Mouse (Mus musculus) yolk sac, embryonic 10.5 days (tissue): ENCODE data around the gene Ppp2r2c.

Experiments used
- DNase-seq: peaks from one replicate; pipeline ENCODE4 v3.0.0-alpha.2; 2017; ENCODE audit warnings: low spot score

Ppp2r2c gene

DNA sequence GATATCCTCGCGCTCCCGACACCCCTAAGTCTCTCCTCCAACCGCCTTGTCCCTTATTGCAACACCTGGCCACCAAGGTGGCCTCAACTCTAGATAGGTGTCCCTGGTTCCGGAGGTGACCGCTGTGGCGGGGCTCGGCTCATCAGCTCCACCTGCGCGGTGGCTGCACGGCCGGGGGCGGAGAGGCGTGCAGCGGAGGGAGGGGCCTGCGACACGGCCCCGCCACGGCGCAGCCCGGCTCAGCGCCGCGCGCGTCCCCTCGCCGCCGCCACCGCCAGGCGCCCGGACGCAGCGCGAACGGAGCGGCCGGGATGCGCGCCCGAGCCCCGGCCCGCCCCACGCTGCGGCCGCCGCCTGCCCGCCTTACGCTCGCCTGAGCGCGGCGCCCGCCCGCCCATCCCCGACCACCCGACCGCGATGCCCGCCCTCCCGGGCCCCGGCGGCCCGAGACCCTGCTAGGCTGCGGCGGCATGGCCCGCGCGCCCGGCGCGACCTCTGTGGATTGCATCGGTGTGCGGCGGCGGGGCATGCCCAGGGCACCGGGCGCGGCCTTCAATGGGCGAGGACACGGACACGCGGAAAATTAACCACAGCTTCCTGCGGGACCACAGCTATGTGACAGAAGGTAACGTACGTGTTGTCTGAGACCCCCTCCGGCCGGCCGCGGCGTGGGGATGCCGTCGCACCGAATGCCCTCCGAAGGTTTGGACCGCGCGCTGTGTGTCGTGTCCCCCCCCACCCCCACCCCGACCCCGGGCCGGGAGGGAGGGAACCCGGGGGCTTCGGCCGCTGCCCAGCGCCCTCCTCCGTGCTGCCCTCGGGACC, at the start of gene Ppp2r2c:
Ppp2r2c (plus strand) TSS at position 248 of the 825 bp plus-strand sequence.
- no peak for DNase-seq

DNA sequence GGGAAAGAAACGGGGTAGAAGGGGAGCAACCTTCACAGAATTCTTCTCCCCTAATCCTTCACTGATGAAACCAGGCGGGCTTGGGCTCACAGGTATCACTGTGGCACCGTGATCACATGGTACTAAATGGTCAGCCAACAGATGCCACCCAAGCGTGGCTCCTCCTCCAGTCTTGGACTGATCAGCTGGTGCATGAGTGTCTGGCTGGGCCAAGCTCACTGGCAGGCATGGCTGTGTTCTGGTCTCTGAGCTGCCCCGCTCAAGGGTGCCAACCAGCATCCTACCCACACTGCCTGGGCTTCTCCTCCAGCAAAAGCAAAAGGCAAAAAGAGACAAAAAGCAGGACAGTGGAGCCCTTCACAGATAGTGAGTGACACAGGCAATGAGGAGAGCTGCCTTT, 48.6 kb upstream of the Ppp2r2c start:
- DNase-seq = no peak

- DNase-seq = no peak
Observed at GRCm38 (mm10) chr5:36820142-36820541, 48.2 kb upstream of the Ppp2r2c start.

GRCm38 (mm10) chr5:36822907-36823306, 45.4 kb upstream of the Ppp2r2c start:
- no peak for DNase-seq

- DNase-seq = peak; percentile 72
Observed at GRCm38 (mm10) chr5:36829098-36829497, 39.2 kb upstream of the Ppp2r2c start.

DNA sequence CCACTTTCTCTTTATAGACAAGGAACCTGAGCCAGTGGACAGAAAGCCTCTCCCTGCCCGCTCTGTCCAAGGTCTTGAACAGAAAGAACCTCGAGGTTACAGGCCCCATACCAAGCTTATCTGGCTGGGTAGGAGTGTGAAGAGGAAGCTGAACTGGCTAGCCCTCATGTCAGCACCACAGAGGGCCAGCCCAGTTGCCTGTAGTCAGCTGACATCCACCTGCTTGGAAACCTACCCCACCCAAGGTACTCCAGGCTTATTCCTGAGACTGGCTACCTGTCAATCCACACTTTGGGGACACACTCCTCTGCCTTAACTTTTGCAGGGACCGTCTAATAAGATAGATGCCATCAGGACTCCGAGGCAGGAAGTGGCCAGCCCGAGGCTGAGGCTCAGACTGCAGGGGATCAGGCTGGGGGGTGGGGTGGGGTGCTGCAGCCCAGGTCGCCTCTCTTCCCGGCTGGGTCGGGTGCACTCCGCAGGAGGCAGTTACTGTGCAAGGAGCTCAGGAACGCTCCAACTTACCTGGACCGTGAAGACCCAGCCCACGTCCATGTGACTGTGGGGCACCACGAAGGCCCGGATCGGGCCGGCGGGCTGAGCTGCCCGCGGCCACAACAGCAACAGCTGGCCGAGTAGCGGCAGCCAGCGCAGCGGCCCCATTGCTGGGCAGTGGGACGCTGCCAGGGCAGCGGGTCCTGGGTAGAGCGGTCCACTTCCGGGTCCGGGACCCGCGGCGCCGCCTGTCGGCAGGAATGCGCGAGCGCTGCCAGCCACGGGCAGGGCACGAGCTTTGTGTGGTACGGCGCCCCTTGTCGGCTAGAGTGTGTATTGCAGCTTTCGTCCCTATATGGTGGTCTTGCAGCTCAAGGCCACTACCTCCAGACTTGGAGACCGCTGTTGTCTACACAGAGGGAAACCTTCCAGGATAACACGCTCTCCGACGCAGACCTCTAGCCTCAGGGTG, 38.1 kb upstream of the Ppp2r2c start, which contains the start of gene Man2b2:
Man2b2 (minus strand) TSS at position 741 of the 967 bp plus-strand sequence.
- peak; percentile 85 for DNase-seq

DNA sequence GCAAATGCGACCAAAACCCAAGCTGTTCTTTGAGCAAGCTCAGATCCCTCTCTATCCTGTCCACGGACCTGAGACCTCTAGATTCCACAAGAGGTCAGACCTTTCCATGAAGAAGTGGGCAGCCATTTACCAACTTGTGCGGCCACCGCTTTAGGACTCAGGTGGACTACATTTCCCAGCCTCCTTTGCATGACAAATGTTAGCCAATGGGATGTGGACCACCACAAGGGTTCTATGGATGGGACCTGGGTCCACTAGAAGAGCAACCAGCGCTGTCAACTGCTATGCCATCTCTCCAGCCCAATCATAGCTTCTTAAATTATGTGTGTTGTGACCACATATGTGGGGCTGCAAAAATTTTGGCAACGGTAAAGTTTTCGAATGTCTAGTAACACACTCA, 37.0 kb upstream of the Ppp2r2c start:
- no peak for DNase-seq

- peak; percentile 42 for DNase-seq
Observed at GRCm38 (mm10) chr5:36835933-36836332, 32.4 kb upstream of the Ppp2r2c start.

- DNase-seq = no peak
Observed at GRCm38 (mm10) chr5:36839032-36839431, 29.3 kb upstream of the Ppp2r2c start.

GRCm38 (mm10) chr5:36839602-36840001, 28.7 kb upstream of the Ppp2r2c start:
- no peak for DNase-seq

DNA sequence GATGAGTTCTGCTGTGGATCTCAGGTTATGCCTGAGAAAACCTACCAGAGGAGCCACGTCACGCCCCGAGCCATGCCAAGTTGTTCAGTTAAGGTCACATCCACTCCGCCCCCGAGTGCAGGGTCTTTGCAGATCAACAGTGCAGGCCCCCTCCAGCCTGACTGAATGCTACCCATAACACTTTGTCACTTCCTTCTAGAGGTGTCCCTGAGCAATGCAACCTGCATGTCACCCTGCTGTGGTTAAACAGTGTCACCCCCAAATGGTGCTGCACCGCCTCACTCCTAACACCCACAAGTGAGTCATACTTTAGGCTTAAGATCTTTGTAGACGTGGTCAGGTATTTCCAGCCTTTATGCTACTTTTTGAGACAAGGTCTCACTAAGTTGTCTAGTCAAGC, 28.2 kb upstream of the Ppp2r2c start:
- no peak for DNase-seq

GRCm38 (mm10) chr5:36841701-36842100, 26.6 kb upstream of the Ppp2r2c start:
- DNase-seq = no peak

- no peak for DNase-seq
Observed at GRCm38 (mm10) chr5:36844490-36844889, 23.8 kb upstream of the Ppp2r2c start.

DNA sequence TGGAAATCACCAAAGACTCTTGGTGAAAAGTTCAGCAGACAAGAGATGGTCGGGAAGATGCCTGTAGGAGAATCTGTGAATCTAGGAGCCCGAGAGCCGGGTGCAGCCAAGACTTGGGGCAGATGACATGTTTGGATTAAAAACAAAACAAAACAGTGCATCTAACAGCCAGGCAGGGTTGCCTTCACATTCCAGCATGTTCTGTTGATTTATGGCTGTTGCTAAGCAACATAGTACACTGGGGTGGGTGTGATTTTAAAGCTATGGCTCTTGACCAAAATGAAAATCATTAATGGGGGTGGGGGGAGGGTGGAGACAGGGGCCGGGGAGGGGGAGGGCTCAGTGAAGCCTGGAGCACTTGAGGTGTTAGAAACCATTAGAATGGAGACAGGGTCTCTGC, 16.7 kb upstream of the Ppp2r2c start:
- DNase-seq = no peak

DNA sequence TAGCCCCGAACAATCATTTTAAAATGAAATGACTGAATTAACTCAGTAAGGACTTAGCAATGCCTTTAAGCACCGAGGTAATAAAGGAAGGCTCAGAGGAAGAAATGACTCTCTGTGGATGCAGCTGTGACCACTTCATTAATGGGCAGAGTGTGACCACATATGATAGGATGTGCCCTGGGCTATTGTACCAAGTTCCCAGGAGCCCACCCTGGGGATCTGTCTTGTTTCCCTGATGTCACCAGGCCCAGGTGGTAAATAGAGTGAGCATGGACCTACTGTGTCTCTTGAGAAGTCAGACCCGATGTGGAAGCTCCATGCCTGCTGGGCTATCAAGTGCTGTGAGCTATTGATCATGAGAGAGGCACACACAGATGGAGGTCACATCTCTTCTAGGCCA, 13.1 kb upstream of the Ppp2r2c start:
- DNase-seq = no peak

GRCm38 (mm10) chr5:36856529-36856928, 11.8 kb upstream of the Ppp2r2c start:
- no peak for DNase-seq

- no peak for DNase-seq
Observed at GRCm38 (mm10) chr5:36857546-36857945, 10.8 kb upstream of the Ppp2r2c start.

DNA sequence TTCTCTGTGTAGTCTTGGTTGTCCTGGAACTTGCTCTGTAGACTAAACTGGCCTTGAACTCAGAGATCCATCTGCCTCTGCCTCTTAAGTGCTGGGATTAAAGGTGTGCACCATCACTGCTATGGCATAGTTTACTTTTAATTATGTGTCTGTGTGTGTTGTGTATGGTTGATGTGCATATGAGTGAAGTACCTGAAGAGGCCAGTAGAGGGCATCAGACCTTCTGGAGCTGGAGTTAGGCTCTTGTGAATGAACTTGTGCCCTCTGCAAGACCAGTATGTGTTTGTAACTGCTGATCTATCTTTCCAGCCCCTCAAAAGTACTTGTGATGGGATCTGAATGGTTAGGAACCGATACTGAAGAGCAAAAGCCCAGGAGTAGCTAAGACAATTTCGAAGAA, 7.2 kb upstream of the Ppp2r2c start:
- DNase-seq = no peak

DNA sequence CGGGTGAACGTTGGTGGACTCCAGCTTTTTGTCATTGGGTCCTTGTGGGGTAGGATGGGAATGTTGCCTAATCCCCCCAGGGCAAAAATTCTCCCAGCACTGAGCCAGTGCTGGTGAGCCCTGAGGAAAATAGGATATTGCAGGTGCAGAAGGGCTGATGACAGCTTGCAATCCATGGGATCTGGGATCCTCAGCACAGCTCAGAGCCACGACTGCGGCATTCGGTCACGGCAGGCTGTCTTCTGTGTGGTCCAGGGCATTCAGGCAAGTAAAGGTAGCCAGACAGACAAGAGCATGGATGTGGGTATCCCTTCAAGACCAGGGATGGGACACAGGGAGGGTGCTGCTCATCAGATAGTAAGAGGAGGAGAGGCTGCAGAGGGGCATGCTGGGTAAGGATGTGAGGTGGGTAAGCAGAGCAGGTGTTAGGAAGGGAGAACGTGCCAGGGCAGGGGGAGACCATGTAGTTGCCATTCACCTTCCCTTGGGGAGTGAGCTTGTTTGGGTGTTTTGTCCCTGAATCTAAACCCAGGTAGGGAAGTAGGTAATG, 1.5 kb upstream of the Ppp2r2c start:
- DNase-seq = no peak

DNA sequence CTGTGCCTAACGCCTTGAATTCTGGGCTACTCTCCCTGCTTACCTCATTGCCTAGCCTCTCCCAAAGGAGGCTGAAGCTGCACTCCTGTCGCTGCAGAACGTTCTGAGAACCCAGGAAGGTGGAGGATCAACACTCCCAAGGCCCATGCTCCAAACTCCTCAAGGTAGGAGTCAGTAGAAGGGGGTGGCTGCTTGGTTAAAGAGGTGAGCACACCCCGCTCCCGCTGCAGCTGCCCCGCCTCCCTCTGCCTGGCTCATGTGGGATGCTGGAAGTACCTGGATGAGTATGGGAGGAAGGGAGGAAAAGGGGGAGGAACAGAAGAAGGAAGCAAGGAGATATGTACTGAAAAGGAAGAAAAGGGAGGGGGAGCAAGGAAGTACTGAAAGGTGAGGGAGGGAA, 752 bp upstream of the Ppp2r2c start:
- no peak for DNase-seq

- no peak for DNase-seq
Observed at GRCm38 (mm10) chr5:36869186-36869577, 869 bp downstream of the Ppp2r2c start.

GRCm38 (mm10) chr5:36869578-36870236, 1.4 kb downstream of the Ppp2r2c start:
- DNase-seq = no peak
